Mouse (Mus musculus) lung, postnatal 0 days (tissue): Measurements from ENCODE around the gene Pdzrn3.

Experiments used
- CTCF ChIP-seq: IDR thresholded peaks from 2 replicates; pipeline ENCODE4 v1.5.1; 2016; ENCODE audit warnings: antibody characterized with exemption, mild to moderate bottlenecking
- EP300 ChIP-seq: IDR thresholded peaks from 2 replicates; pipeline ENCODE4 v1.6.1; 2016; ENCODE audit warnings: antibody characterized with exemption, mild to moderate bottlenecking, control low read depth

DNA sequence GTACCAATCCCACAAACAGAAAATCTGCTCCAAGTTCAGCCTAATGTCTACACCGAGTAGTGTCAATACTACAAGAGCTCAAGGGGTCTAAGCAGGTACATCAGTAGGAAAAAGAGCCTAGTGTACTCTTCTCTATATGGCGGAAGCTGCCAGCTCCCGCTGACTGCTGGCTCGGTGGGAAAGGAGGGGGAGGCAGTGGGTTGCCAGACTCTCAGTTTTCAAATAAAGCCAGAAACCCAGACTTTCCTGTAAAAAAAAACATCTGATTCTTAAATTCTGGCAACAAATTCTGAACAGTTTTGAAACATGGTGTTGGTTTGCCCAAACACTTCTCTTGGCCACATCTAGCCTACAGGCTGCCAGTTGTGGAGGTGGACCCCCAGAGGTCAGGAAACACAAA lies 88.3 kb downstream of the Pdzrn3 start:
- TF ChIP-seq CTCF (no peak), EP300 (no peak)
